Mouse (Mus musculus): ENCODE measurements around the gene Phf24.
A peak's percentile ranks its signal among the peaks of the same experiment; 100 is the strongest.

DNA sequence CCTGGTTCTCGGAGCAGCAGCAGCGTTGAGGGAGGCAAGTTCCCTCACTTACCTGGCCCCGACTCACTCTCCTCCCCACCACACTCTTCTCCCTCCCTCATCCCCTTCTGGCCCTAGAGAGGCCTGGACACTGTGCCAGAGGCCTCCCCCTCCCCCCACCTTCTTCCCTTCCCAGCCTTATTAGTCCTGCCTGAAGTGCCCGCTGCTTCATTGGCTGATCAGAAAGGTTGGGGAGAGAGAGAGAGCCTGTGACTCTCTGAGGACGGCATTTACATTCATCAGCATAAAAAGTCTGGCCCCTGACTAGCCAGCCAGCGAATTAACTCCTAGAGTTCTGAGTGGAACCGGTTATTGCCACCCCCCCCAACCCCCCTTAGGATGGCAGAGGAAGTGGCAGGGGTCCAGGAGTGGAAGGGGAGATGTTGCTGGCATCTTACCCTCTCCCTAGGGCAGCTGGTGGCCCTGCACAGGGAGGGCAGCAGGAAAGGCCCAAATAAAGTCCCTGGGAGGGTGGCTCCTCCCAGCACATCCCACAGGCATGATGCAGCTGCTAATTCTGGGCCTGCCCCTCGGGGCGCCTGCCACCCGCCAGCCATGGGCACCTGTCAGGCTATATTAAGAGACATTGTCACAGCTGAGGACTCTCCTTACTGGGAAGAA, 37.1 kb downstream of the Phf24 start:
- no peak for TF ChIP-seq USF1 (IDR thresholded peaks at IDR 0.05; ENCODE audit: low read depth)
- peak; percentile 54 for TF ChIP-seq POLR2A (IDR thresholded peaks at IDR 0.05; ENCODE audit: insufficient read length, low read depth)
- no peak for TF ChIP-seq MAX (IDR thresholded peaks at IDR 0.05; ENCODE audit: low read depth)

All from myocyte (in vitro differentiated cells).